Mouse (Mus musculus) testis, adult 10 weeks (tissue): Measurements from ENCODE around the gene Rragb. TPM values are rescaled to one million over a fixed set of nuclear protein-coding genes. Genes with fewer than 3 reads are reported as not detected.

Experiments used
- polyA plus RNA-seq: library from polyadenylated mRNA; stranded (reverse); fragments of 350-450 nt; fragmentation: Illumina TruSeq; extraction: RNeasy Lipid Tissue Mini Kit (QIAGEN cat#74804); gene quantifications from one replicate; pipeline ENCODE4 v1.2.3, GENCODE M21; 2014; ENCODE audit warnings: low read depth, low replicate concordance

Gene Rragb
- 27.2 TPM for polyA plus RNA-seq

GRCm38 (mm10) chrX:153139734-153140515 lies at the start of gene Rragb:
TSS of gene Rragb (plus strand) at chrX:153139981.

GRCm38 (mm10) chrX:153118486-153118885 lies 21.3 kb upstream of the Rragb start, which contains the start of gene Foxr2:
TSS of gene Foxr2 (plus strand) at chrX:153118786.

Other genes starting within 250 kb of the Rragb start
- gene Usp51, start 133.5 kb upstream of the Rragb start, polyA plus RNA-seq = 4.1 TPM
- gene Mageh1, start 102.4 kb upstream of the Rragb start, polyA plus RNA-seq = 1.4 TPM
- gene Foxr2, start 21.2 kb upstream of the Rragb start, polyA plus RNA-seq = not detected
- 2.6 TPM for gene Klf8, start 97.5 kb downstream of the Rragb start, polyA plus RNA-seq